Mouse (Mus musculus) retina, postnatal 7 days (tissue): ENCODE measurements around the gene Gm3558.
"Not testable (repeated sequence)": the region's sequence is repeated elsewhere in the genome, so short reads cannot be mapped to it uniquely, and the experiment has no call there.

Source experiments
- DNase-seq: peaks from one replicate; pipeline ENCODE4 v3.0.0-alpha.2; 2012; ENCODE audit warnings: low read depth, low spot score

Gm3558 gene

DNA sequence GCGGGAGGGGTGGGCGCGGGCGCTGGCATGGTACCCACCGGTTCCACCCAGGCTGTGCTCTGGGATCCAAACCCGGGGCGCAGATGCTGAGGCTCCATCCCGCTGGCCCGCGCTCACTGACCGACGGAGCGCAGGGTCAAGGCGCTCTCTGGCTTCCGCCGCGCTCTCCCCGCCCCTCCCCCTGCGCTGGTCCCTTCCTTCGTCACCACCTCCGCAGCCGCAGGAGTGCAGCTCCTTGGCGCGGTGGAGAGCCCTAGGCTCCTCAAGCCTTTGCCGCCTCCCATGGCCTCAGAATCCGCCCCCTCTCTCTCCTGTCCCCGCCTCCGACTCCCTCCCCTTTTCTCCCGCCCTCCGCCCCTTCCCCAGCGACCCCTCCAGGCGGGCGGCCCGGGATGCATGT lies at the start of gene Gm3558:
Gm3558 (minus strand) TSS at position 185 of the 400 bp plus-strand sequence.
- DNase-seq = not testable (repeated sequence)

DNA sequence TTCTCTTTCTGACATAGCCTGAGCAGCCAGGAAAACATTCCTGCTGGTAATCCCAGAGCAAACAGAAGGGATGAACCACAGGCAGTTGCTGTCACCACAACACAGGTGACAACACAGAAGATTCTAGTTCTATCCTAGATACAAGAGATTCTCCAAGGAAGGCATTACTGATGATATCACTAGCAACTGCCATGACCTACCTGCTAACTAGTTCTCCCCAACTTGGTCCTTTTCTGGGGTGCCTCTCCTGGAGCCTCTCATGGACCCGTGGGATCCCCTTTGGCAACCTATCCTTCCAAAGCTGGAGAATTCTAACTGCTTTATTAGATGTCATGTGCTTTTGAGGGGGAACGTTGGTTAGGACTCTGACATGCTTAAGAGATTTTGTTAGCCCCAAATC lies 27.1 kb upstream of the Gm3558 start, which contains the start of gene Gm10338:
Gm10338 (minus strand) TSS at position 101 of the 400 bp plus-strand sequence.
- DNase-seq = not testable (repeated sequence)

DNA sequence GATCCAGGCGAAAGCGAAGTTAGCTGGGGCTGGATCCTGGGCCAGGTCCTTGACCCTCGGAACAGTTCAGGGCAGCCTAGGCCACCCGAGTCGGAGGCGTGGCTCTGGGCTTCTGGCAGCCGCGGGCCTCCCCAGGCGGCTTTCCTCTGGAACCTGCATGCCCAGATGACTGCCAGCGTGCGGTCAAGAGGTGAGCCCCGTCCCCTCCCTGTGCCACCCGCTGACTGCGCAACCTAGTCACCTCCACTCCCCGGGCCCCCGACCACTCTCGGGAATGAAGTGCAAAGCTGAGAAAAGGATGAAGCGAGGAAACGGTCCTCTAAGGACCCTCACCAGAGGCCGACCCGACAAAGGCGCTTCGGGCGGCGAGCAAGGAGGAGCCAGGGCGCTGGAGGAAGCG lies 476 bp downstream of the Gm3558 start:
- not testable (repeated sequence) for DNase-seq

DNA sequence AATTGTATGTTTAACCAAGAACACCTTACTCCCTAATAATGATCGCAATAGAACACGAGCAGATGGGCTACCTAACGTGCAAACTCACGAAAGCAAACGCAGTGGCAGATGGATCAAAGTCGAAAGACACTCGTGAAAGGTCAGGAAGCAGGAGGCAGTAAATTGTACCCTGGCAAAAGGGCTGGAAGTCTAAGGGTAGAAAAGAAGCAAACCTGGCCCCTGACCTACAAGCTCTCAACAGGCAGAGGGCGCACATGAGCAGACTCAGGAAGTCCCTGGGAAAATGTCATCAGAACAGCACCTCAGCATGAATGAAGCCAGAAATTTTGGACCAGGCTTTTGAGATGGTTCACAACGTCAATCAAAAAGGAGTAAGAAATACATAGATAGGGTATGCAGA lies 1.1 kb downstream of the Gm3558 start:
- not testable (repeated sequence) for DNase-seq
